Mouse (Mus musculus): ENCODE measurements around the gene Zfhx3.

DNA sequence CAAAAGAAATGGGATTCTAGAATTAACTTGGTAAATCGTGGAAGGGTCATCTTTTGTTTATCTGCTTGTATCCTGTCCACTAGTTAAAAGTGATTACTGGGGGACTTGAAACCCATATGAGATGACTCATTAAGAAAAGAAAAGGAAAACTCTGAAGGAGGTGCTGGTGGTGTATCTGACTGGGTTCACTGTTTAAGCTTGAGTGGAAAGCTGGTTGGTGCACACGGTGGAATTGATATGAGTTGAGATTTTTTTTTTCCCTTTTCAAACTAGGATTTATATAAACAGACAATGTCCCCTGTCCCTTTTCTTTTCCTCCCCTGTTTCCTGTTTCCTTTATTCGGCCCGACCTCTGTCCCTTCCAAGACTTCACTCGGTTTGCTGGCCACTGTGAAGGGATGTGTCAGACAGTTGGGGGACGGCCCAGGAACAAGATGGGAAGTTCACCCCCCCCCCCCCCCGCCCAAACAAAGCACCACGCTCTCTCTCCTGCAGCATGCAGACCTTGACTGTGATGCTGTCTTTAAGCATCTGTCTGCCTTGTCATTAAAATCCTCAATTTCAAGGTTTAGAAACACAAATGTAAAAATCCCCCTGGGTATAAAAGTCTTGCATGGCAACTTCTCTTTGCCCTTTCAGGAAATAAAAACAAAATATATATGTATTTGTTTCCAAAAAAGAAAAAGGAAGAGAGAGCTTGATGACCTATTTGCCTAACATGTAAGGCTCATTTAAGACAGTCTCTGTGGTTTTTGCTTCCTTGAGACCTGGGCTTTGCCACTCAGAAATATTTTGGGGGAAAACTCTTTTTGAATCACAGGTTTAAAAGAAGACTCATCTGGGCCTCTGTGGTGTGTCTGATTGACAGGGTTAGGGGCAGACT, 768.4 kb downstream of the Zfhx3 start:
- TF ChIP-seq CTCF (IDR thresholded peaks at IDR 0.05) (no peak), EP300 (IDR thresholded peaks at IDR 0.05) (no peak)
